Mouse (Mus musculus) gonadal fat pad, adult 2 months (tissue): ENCODE results near the gene Ube2v1. TPM values are rescaled to one million over a fixed set of nuclear protein-coding genes. Genes with fewer than 3 reads are reported as not detected.
A peak's percentile ranks its signal among the peaks of the same experiment; 100 is the strongest.

Experiments
- DNase-seq: peaks from one replicate; pipeline ENCODE4 v3.0.0-alpha.2; 2012; ENCODE audit warnings: low read depth
- polyA plus RNA-seq: library from polyadenylated mRNA; depleted of rRNA; stranded (reverse); fragments of >200 nt; gene quantifications from 2 replicates; pipeline ENCODE4 v1.2.3, GENCODE M21; 2012

The Ube2v1 gene
- polyA plus RNA-seq, 1 experiment = 109 TPM

GRCm38 (mm10) chr2:167593551-167594250 is 38.2 kb downstream of the Ube2v1 start:
- no peak for DNase-seq

- no peak for DNase-seq
Measured at GRCm38 (mm10) chr2:167588774-167589577, 42.9 kb downstream of the Ube2v1 start.

DNA sequence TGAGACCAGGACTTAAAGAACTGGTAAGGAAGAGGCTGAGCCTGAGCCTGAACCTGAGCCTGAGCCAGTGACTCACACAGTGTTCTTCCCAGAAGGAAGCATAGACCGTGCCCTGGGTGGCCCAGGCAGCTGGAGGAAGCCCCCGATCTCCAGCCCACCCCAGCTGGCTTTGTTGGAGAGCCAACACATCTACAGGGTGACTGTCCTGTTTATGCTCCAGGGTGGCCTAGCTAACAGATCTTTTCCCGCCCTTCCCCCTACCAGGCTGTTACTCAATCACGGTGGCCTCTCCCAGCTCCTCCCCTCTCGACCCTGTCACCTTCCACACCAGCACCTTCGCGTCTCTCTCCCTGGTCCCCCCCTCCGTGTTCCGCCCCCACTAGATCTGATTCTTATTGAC is 44.9 kb downstream of the Ube2v1 start:
- no peak for DNase-seq

DNA sequence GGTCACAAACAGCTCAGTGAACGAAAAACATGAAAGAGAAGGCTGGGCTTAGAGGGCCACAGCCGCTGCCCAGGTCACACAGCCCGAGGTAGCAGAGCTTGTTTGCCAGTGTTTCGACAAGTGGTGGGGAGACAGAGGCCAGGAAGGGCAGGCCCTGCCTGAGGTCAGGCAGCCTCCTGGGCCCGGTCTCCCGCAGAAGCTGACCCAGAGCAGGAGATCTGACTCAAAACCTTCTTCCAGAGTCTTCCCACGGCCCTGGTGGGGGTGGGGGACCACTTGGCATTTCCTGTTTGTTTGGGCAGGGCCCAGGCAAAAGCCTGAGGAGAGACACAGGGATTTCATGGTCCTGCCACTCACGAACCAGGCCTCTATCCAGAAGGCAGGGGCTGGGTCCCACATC is 45.9 kb downstream of the Ube2v1 start:
- DNase-seq = no peak

GRCm38 (mm10) chr2:167585273-167585672 is 46.6 kb downstream of the Ube2v1 start:
- no peak for DNase-seq

GRCm38 (mm10) chr2:167583161-167583952 is 48.5 kb downstream of the Ube2v1 start:
- no peak for DNase-seq

DNA sequence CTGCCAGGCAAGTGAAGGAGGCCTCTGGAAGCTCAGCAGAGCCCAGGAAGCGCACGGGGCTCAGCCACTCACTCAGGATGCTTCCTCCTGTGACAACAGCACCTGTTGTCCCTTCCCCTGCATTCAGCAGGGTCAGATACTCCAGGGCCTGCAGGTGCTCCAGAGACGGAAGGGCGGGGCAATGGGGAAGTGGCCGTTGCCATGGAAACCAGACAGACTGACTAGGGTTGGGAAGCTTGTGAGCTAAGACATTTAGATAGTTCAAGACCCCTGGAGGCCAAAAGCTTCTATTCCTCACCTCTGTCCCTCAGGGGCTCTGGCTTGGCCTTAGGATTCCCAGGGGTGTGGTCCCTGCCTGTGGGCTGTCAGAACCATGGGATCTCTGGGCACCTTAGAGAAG is 53.4 kb downstream of the Ube2v1 start:
- DNase-seq = no peak

DNA sequence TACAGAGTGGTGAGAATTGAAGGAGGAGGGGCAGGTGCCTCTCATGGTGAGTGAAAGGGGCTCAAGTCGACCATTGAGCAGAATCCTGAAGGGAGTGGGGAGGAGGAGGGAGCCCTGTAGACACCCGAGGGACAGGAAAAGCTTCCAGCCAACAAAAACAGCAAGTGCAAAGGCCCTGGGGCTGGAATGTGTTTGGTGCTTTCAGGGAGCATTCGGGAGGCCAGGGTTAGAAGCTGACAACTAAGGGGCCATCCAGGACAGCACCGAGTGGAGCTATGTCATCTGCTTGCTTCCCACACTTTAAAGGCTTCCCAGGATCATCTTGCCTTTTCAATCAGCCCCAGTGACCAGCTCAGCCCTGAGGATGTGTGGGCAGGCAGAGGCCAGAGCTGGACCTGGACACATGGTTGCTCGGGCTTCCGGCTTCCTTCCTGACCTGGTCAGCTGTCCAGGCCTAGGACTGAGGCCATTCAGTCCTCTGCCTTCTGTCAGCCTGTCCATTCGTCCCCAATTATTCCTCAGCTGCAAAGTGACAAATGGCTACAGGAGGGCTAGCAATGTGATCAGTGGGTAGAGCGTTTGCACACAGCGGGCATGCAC is 54.6 kb downstream of the Ube2v1 start:
- DNase-seq = no peak

DNA sequence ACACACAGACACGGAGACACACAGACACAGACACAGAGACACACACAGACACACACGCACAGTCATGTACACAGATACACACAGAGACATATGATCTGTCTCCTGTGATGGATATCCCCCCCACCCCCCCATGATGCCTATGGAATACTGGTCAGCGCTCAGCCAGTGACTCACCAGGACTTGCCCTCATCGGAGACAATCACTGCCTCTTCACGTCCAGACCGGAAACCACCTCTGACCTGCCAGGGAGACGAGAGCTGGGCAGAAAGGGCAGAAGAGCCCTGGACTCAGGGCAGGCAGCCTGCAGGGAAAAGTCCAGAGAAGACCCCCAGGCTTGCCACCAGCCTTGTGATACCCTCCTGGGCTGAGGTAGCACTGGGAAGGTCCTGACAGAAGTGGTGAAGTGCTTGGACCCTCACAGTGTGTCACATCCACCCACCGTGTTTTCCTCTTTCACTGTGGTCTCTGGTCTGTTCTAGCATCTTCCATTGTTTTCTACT is 55.7 kb downstream of the Ube2v1 start:
- DNase-seq = no peak

GRCm38 (mm10) chr2:167575581-167575980 is 56.3 kb downstream of the Ube2v1 start:
- no peak for DNase-seq

DNA sequence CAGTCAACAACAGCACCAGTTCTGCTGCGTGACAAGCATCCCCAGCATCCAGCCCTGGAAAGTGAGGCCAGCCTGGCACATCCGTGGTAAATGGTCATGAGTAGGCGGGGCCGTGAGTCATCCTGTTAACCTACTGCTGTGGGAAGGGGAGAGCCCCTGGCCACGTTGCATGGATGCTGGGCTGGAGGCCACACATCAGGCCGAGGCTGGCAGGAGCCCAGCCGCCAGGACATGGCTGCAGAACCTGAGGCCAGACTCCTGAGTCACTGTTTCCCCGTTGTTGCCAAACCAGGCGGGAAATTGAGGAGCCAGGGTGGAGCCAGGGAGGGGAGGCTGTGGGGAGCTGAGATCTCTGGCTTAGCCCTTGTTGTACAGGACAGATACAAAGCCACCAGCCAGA is 57.1 kb downstream of the Ube2v1 start:
- no peak for DNase-seq

GRCm38 (mm10) chr2:167571442-167572220 is 60.3 kb downstream of the Ube2v1 start:
- no peak for DNase-seq

DNA sequence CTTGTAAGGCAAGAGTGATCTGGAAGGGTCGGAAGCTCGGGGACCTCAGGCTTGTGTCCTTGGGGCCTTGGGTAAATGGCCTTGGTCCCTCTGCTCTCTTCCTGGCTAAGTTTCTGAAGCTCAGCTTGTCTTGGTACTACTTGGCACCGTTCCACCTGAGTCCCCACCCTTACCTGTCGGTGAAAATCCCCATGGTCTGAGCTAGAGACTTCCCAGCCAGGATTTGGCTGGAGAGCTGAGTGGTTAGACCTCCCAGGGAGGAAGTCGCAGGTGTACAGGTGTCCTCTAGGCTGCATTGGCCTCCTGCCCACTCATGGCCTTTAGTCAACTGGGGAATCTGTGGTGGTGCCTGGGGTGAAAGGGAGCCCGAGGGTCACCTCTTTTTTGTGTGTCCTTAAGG is 61.1 kb downstream of the Ube2v1 start:
- DNase-seq = no peak

GRCm38 (mm10) chr2:167569934-167570651 is 61.8 kb downstream of the Ube2v1 start:
- DNase-seq = peak; percentile 73

DNA sequence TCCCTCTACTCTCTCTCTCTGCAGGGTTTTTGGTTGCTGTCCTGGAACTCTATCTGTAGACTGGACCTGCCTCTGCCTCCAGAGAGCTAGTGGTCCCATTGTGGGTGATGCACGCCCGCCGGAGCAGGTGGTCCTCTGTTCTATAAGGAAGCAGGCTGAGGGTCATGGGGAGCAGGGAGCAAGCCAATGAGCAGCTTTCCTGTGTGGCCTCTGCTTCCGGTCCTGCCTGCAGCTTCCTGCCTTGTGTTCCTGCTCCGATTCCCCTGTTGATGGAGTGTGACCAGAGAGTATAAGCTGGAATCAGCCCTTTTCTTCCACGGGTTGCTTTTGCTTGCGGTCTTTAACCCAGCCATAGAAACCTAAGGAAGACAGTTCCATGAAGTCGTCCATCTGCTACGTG is 63.8 kb downstream of the Ube2v1 start:
- DNase-seq = no peak

- DNase-seq = no peak
Measured at GRCm38 (mm10) chr2:167565682-167566081, 66.2 kb downstream of the Ube2v1 start.

DNA sequence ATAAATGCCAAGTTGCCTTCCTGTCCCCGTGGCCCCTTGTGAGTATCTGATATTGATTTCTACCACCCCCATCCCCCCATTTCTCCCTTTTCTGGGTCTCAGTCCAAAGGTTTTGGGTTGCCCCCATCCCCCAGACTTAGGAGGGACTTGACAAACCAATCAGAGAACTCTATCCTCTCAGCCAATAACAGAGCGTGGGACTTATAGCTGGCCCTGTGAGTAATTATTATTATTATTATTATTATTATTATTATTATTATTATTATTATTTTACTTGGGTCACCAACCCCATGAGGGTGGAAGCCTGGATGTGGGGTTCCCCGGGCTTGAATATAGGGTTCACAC is 66.6 kb downstream of the Ube2v1 start:
- no peak for DNase-seq

DNA sequence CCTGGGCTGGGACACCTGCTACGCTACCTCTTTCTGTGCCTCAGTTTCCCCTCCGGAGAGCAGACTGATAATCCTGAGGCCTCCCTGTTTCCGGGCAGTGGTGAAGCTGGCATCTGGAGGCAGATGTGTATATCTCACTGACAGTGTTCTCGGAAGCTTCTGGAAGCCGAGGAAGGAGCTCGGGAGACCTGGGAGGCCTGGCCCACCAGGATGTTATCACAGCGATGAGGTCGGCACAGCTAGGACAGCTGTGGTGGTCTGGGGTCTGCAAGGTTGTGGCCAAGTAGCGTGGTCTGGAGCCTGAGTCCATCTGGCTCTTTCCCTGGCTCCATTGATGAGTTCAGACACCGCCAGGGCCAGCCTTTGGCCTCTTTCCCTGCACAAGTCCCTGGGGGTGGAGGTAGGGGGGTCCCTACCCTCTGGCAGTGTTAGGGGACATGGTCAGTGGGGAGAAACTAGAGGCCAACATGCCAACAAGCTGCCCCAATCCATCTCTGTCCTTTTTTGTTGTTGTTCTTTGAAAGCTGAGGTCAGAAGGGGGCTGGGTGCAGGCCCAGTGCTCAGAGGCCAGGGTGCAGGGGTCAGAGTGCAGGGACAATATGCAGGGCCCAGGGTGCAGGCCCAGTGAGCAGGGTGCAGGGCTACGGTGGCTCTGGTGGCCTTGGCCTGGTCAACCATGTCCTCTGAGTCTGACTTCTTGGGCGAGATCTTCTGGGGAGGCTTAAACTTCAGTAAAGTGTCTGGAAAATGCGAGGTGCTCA is 67.2 kb downstream of the Ube2v1 start:
- no peak for DNase-seq

- no peak for DNase-seq
Measured at GRCm38 (mm10) chr2:167563703-167564102, 68.2 kb downstream of the Ube2v1 start.

DNA sequence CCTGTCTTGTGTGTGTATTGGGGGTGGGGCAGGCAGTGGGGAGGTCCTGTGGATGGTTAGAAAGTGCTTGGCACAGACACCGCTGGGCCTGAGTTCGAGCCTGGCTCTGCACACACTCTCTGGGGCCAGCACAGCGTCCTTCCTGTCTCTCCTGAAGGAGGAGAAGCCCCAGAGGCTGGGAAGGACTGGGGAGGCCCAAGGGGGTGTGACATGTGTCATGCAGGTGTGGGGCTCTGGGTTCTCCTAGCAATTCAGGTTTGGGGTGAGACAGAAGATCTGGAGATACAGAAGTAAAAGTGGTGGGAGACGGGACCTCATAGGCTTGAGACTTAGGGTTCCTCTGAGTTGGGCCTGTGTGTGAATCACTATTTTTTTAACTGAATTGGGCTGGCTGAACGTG is 68.9 kb downstream of the Ube2v1 start:
- no peak for DNase-seq
